Mouse (Mus musculus): ENCODE measurements around the gene Ptger4. TPM values are rescaled to one million over a fixed set of nuclear protein-coding genes. Genes with fewer than 3 reads are reported as not detected.
A peak's percentile ranks its signal among the peaks of the same experiment; 100 is the strongest.

Ptger4 gene
- 14.5 and 15.1 TPM in 2 replicates for polyA plus RNA-seq (2015; fragmentation: Nextera tagmentation; extraction: Ambion mirVana)

DNA sequence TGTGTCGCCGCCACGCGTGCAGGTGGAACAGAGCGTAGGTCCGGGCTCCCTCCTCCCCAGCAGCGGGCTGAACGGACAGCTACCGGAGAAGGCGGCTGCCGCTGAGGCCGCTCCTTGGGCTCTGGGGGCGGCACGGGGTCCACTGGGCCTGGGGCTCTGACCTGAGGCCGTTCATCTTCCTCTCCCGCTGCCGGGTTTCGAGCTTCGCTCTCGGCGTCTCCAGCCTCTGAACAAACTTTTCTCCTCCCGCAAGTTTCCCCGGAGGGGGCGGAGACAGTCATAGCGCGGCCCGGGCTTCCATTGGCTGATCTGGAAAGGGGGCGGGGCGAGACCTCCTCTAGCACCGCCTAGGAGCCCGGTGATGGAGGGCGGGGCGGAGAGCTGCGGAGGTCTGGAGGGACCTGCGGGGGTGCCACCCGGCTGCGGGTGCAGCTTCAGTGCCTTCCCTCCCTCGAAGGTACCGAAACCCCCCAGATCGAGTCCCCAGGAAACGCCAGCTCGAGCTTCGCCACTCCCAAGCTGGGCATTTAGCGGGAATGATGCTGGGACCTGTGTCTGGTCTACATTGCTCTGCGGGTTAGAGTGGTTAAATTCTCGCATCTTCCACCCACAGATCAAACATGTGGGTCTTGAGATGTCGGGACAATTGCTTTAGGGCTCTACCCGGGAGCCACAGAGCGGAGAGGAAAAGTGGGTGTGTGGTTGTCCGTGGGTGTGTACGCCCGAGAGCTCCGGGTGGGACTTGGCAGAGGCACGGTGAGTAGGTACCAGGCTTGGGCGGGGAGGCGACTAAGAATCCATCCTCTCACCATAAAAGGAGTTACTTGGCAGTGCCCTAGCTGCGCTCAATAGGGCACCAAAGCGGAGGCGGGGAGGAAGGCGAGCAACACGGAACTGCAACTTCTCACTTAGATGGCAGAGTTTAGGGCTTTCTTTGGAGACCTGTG, at the start of gene Ptger4:
TSS of gene Ptger4 (minus strand) at position 229 of the 947 bp plus-strand sequence.
- peak within 1 kb of the TSS; percentile 70 for H3K27ac ChIP-seq (ENCODE audit: low read depth, low read length)
- WGBS, result 1% methylated on average over 60 of the region's 61 CpGs
- ATAC-seq, result peak; percentile 94
- H3K4me2 ChIP-seq (replicated peaks; ENCODE audit: low read depth), result peak within 1 kb of the TSS; percentile 88
- peak within 1 kb of the TSS; percentile 74 for H3K4me3 ChIP-seq (ENCODE audit: low read depth, low read length)
- peaks cover 3% of the 10 kb centered on the region for H3K4me1 ChIP-seq (replicated peaks; ENCODE audit: control insufficient read depth, insufficient read depth, low read length)
- peak within 1 kb of the TSS; percentile 55 for H3K9ac ChIP-seq (ENCODE audit: low read depth, low read length)
- H3K36me3 ChIP-seq (ENCODE audit: control insufficient read depth, insufficient read depth), result no peaks in the 10 kb centered on the region; the same call in 1 of the 2 replicates
- H3K9me3 ChIP-seq (ENCODE audit: control insufficient read depth), result no peaks in the 10 kb centered on the region
- H3K27me3 ChIP-seq (replicated peaks; ENCODE audit: control insufficient read depth, insufficient read depth, low read length), result no peaks in the 10 kb centered on the region
- no peak for TF ChIP-seq CTCF (IDR thresholded peaks at IDR 0.05; ENCODE audit: low read depth)

- H3K4me3 ChIP-seq (ENCODE audit: low read depth, low read length), result no peak overlapping the region
- H3K4me2 ChIP-seq (replicated peaks; ENCODE audit: low read depth), result no peak overlapping the region
- no peaks in the 10 kb centered on the region for H3K27me3 ChIP-seq (replicated peaks; ENCODE audit: control insufficient read depth, insufficient read depth, low read length)
- TF ChIP-seq CTCF (IDR thresholded peaks at IDR 0.05; ENCODE audit: low read depth), result no peak
- no peaks in the 10 kb centered on the region for H3K9me3 ChIP-seq (ENCODE audit: control insufficient read depth)
- H3K4me1 ChIP-seq (replicated peaks; ENCODE audit: control insufficient read depth, insufficient read depth, low read length), result no peaks in the 10 kb centered on the region
- ATAC-seq, result no peak
- H3K9ac ChIP-seq (ENCODE audit: low read depth, low read length), result no peak overlapping the region
- H3K36me3 ChIP-seq (ENCODE audit: control insufficient read depth, insufficient read depth), result no peaks in the 10 kb centered on the region
- WGBS, result 81% methylated on average over 8 of the region's 8 CpGs
- H3K27ac ChIP-seq (ENCODE audit: low read depth, low read length), result no peak overlapping the region
Measured at GRCm38 (mm10) chr15:5288412-5288811, 44.4 kb upstream of the Ptger4 start.

GRCm38 (mm10) chr15:5287072-5287471, 43.1 kb upstream of the Ptger4 start:
- Histone ChIP-seq H3K4me3 (ENCODE audit: low read depth, low read length) (no peak overlapping the region), H3K27me3 (replicated peaks; ENCODE audit: control insufficient read depth, insufficient read depth, low read length) (no peaks in the 10 kb centered on the region), H3K27ac (ENCODE audit: low read depth, low read length) (no peak overlapping the region), H3K4me2 (replicated peaks; ENCODE audit: low read depth) (no peak overlapping the region), H3K9ac (ENCODE audit: low read depth, low read length) (no peak overlapping the region), H3K4me1 (replicated peaks; ENCODE audit: control insufficient read depth, insufficient read depth, low read length) (no peaks in the 10 kb centered on the region), H3K9me3 (ENCODE audit: control insufficient read depth) (no peaks in the 10 kb centered on the region), H3K36me3 (ENCODE audit: control insufficient read depth, insufficient read depth) (no peaks in the 10 kb centered on the region)
- TF ChIP-seq CTCF (IDR thresholded peaks at IDR 0.05; ENCODE audit: low read depth), result no peak
- ATAC-seq, result no peak
- 81% methylated on average over 5 of the region's 5 CpGs for WGBS

- H3K36me3 ChIP-seq (ENCODE audit: control insufficient read depth, insufficient read depth), result no peaks in the 10 kb centered on the region
- WGBS, result 78% methylated on average over 2 of the region's 2 CpGs
- H3K27ac ChIP-seq (ENCODE audit: low read depth, low read length), result no peak overlapping the region
- no peak for TF ChIP-seq CTCF (IDR thresholded peaks at IDR 0.05; ENCODE audit: low read depth)
- H3K27me3 ChIP-seq (replicated peaks; ENCODE audit: control insufficient read depth, insufficient read depth, low read length), result no peaks in the 10 kb centered on the region
- no peaks in the 10 kb centered on the region for H3K9me3 ChIP-seq (ENCODE audit: control insufficient read depth)
- H3K4me2 ChIP-seq (replicated peaks; ENCODE audit: low read depth), result no peak overlapping the region
- no peak overlapping the region for H3K9ac ChIP-seq (ENCODE audit: low read depth, low read length)
- no peaks in the 10 kb centered on the region for H3K4me1 ChIP-seq (replicated peaks; ENCODE audit: control insufficient read depth, insufficient read depth, low read length)
- H3K4me3 ChIP-seq (ENCODE audit: low read depth, low read length), result no peak overlapping the region
- ATAC-seq, result no peak
Measured at GRCm38 (mm10) chr15:5281316-5281715, 37.3 kb upstream of the Ptger4 start.

GRCm38 (mm10) chr15:5279831-5280230, 35.8 kb upstream of the Ptger4 start:
- Histone ChIP-seq H3K27ac (ENCODE audit: low read depth, low read length) (no peak overlapping the region), H3K9ac (ENCODE audit: low read depth, low read length) (no peak overlapping the region), H3K4me3 (ENCODE audit: low read depth, low read length) (no peak overlapping the region), H3K36me3 (ENCODE audit: control insufficient read depth, insufficient read depth) (no peaks in the 10 kb centered on the region), H3K4me2 (replicated peaks; ENCODE audit: low read depth) (no peak overlapping the region), H3K4me1 (replicated peaks; ENCODE audit: control insufficient read depth, insufficient read depth, low read length) (no peaks in the 10 kb centered on the region), H3K9me3 (ENCODE audit: control insufficient read depth) (no peaks in the 10 kb centered on the region), H3K27me3 (replicated peaks; ENCODE audit: control insufficient read depth, insufficient read depth, low read length) (no peaks in the 10 kb centered on the region)
- 46% methylated on average over 4 of the region's 4 CpGs for WGBS
- TF ChIP-seq CTCF (IDR thresholded peaks at IDR 0.05; ENCODE audit: low read depth), result no peak
- ATAC-seq, result no peak

- Histone ChIP-seq H3K27ac (ENCODE audit: low read depth, low read length) (no peak overlapping the region), H3K9ac (ENCODE audit: low read depth, low read length) (no peak overlapping the region), H3K9me3 (ENCODE audit: control insufficient read depth) (no peaks in the 10 kb centered on the region), H3K4me2 (replicated peaks; ENCODE audit: low read depth) (no peak overlapping the region), H3K36me3 (ENCODE audit: control insufficient read depth, insufficient read depth) (no peaks in the 10 kb centered on the region), H3K27me3 (replicated peaks; ENCODE audit: control insufficient read depth, insufficient read depth, low read length) (no peaks in the 10 kb centered on the region), H3K4me1 (replicated peaks; ENCODE audit: control insufficient read depth, insufficient read depth, low read length) (no peaks in the 10 kb centered on the region), H3K4me3 (ENCODE audit: low read depth, low read length) (no peak overlapping the region)
- TF ChIP-seq CTCF (IDR thresholded peaks at IDR 0.05; ENCODE audit: low read depth), result no peak
- 0 out of 2 replicates have a peak, but pooled peaks have one; percentile 59 for ATAC-seq
Measured at GRCm38 (mm10) chr15:5278525-5278924, 34.5 kb upstream of the Ptger4 start.
